Mouse (Mus musculus): ENCODE measurements around the gene Pramel5. TPM values are rescaled to one million over a fixed set of nuclear protein-coding genes. Genes with fewer than 3 reads are reported as not detected.
"Not testable (repeated sequence)": the region's sequence is repeated elsewhere in the genome, so short reads cannot be mapped to it uniquely, and the experiment has no call there.

Pramel5 gene
- not detected in 2 replicates for total RNA-seq (2012; rRNA removed)
- total RNA-seq (2014; rRNA removed), result not detected in 2 replicates
- polyA plus RNA-seq (2012; ENCODE audit: insufficient read length, low read depth), result not detected in 2 replicates

DNA sequence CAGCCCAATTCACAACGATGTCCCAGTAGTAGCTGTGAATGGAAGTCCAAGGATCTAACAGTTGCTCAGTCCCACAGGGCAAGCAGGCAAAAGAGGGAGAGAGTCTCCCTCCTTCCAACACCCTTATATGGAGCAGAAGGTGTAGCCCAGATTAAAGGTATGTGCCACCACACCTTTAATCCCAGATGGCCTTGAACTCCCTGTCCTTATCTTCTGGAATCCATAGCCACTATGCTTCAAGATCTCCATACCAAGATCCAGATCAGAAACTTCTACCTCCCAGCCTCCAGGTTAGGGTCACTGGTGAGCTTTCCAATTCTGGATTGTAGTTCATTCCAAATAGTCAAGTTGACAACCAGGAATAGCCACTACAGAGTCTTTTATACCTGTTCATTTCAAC lies at the start of gene Pramel5:
Gene Pramel5, minus strand, starts transcription at position 101 of the 400 bp plus-strand sequence.
- H3K79me2 ChIP-seq (replicated peaks; ENCODE audit: control insufficient read depth, extremely low read depth, insufficient read depth, poor library complexity, severe bottlenecking); H3K27me3 ChIP-seq (replicated peaks); H3K36me3 ChIP-seq (replicated peaks in 1 of 2; ENCODE audit: control insufficient read depth in 1 of 2, insufficient read depth in 1 of 2, low read length in 1 of 2); H3K4me3 ChIP-seq (replicated peaks in 1 of 3; ENCODE audit: low read depth in 2 of 3, low read length in 2 of 3, poor library complexity in 1 of 3); H3K4me2 ChIP-seq (ENCODE audit: insufficient read depth, low read depth, poor library complexity, severe bottlenecking); H3K27ac ChIP-seq (ENCODE audit: insufficient read depth, low read depth); H3K9me3 ChIP-seq (replicated peaks; ENCODE audit: low read length); DNase-seq (ENCODE audit: extremely low read depth); in situ Hi-C loops (cut with MboI; ENCODE audit: low pct_ligation_motif_present, low pct_unique_long_range_greater_than_20kb, low sequenced_read_pairs); dilution Hi-C loops (cut with MboI; ENCODE audit: extremely low pct_ligation_motif_present, extremely low pct_unique_long_range_greater_than_20kb, low sequenced_read_pairs); H3K9ac ChIP-seq (ENCODE audit: insufficient read depth, low read depth); H3K4me1 ChIP-seq (ENCODE audit: control insufficient read depth in 1 of 2, insufficient read depth in 2 of 2): not testable (repeated sequence)

DNA sequence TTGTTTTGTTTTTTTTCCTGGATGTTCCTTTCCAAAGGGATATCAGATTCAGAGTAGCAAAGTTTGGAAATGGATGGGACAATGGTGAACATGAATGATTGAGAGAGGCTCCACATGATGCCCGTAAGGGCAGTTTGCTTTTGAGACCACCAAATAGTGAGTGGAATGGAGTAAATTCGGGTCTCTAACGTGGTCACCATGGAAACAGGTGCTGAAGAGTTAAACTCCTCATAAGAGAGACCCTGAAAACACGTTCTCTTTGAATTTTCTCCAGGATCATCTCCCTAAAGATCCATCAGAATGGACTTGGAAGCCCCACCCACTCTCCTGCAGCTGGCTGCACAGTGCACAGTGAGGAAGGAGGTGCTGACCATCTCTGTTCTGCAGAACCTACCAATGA lies 49.7 kb upstream of the Pramel5 start, which contains the start of gene Gm13128:
Gene Gm13128, plus strand, starts transcription at position 301 of the 400 bp plus-strand sequence.
- H3K9ac ChIP-seq (ENCODE audit: insufficient read depth, low read depth); H3K4me3 ChIP-seq (replicated peaks in 1 of 3; ENCODE audit: low read depth in 2 of 3, low read length in 2 of 3, poor library complexity in 1 of 3); dilution Hi-C loops (cut with MboI; ENCODE audit: extremely low pct_ligation_motif_present, extremely low pct_unique_long_range_greater_than_20kb, low sequenced_read_pairs); H3K79me2 ChIP-seq (replicated peaks; ENCODE audit: control insufficient read depth, extremely low read depth, insufficient read depth, poor library complexity, severe bottlenecking); H3K4me2 ChIP-seq (ENCODE audit: insufficient read depth, low read depth, poor library complexity, severe bottlenecking); H3K27ac ChIP-seq (ENCODE audit: insufficient read depth, low read depth); in situ Hi-C loops (cut with MboI; ENCODE audit: low pct_ligation_motif_present, low pct_unique_long_range_greater_than_20kb, low sequenced_read_pairs); H3K36me3 ChIP-seq (replicated peaks in 1 of 2; ENCODE audit: control insufficient read depth in 1 of 2, insufficient read depth in 1 of 2, low read length in 1 of 2); DNase-seq (ENCODE audit: extremely low read depth); H3K9me3 ChIP-seq (replicated peaks; ENCODE audit: low read length); H3K27me3 ChIP-seq (replicated peaks); H3K4me1 ChIP-seq (ENCODE audit: control insufficient read depth in 1 of 2, insufficient read depth in 2 of 2): not testable (repeated sequence)

DNA sequence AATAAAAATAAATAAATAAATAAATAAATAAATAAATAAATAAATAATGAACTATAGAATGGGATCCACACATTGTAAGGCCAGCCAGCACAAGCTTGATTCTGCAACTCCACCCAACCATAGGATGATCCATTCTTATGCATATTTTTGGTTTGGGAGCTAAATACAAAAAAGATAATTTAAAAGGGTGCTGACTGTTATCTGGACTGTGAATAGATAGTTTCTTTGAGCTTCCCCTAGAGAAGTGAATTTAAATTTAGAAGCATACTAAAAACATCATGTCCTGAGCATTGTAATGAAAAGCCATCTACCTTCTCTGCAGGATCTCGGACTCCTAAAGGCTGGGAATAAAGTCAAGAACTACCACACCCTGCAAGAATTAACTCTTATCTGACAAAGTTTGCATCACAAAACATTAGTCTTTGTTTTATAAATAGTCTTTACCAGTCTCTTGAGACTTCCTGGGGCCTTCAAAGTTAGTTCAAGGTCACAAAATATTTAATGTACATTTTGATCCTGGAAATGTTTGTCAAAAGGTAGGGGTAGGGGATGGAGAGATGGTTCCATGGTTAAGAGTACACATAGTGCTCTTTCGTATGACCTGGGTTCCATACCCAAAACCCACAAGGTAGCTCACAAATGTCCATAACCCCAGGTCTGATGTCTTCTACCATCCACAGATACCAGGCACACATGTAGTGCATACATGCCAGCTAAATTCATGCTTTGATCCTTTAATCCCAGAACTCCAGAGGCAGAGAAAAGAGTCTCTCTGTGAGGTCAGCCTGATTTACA lies 32.6 kb upstream of the Pramel5 start:
- H3K4me3 ChIP-seq (replicated peaks in 1 of 3; ENCODE audit: low read depth in 2 of 3, low read length in 2 of 3, poor library complexity in 1 of 3); H3K9ac ChIP-seq (ENCODE audit: insufficient read depth, low read depth); H3K9me3 ChIP-seq (replicated peaks; ENCODE audit: low read length); H3K4me1 ChIP-seq (ENCODE audit: control insufficient read depth in 1 of 2, insufficient read depth in 2 of 2); H3K4me2 ChIP-seq (ENCODE audit: insufficient read depth, low read depth, poor library complexity, severe bottlenecking); in situ Hi-C loops (cut with MboI; ENCODE audit: low pct_ligation_motif_present, low pct_unique_long_range_greater_than_20kb, low sequenced_read_pairs); dilution Hi-C loops (cut with MboI; ENCODE audit: extremely low pct_ligation_motif_present, extremely low pct_unique_long_range_greater_than_20kb, low sequenced_read_pairs); H3K27me3 ChIP-seq (replicated peaks); H3K79me2 ChIP-seq (replicated peaks; ENCODE audit: control insufficient read depth, extremely low read depth, insufficient read depth, poor library complexity, severe bottlenecking); H3K36me3 ChIP-seq (replicated peaks in 1 of 2; ENCODE audit: control insufficient read depth in 1 of 2, insufficient read depth in 1 of 2, low read length in 1 of 2); DNase-seq (ENCODE audit: extremely low read depth); H3K27ac ChIP-seq (ENCODE audit: insufficient read depth, low read depth): not testable (repeated sequence)

DNA sequence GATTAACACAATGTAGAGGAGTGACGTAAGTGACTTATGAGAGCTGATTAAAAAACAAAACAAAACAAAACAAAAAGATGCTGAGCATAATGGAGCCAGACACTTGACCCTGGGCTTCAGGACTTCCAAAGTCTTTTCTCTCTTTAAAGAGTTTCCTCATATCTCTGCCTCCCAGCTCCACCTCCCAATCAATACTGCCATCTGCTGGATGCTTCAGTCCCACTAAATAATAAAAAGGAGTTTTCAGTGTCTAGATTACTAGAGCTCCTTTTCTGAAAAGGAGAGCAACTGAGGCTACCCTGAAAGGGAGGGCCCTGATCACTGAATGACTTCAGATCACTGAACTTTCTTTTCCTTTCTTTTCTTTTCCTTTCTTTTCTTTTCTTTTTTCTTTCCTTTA lies 19.1 kb upstream of the Pramel5 start:
- H3K4me2 ChIP-seq (ENCODE audit: insufficient read depth, low read depth, poor library complexity, severe bottlenecking); H3K9ac ChIP-seq (ENCODE audit: insufficient read depth, low read depth); H3K4me3 ChIP-seq (replicated peaks in 1 of 3; ENCODE audit: low read depth in 2 of 3, low read length in 2 of 3, poor library complexity in 1 of 3); H3K9me3 ChIP-seq (replicated peaks; ENCODE audit: low read length); DNase-seq (ENCODE audit: extremely low read depth); dilution Hi-C loops (cut with MboI; ENCODE audit: extremely low pct_ligation_motif_present, extremely low pct_unique_long_range_greater_than_20kb, low sequenced_read_pairs); H3K36me3 ChIP-seq (replicated peaks in 1 of 2; ENCODE audit: control insufficient read depth in 1 of 2, insufficient read depth in 1 of 2, low read length in 1 of 2); H3K79me2 ChIP-seq (replicated peaks; ENCODE audit: control insufficient read depth, extremely low read depth, insufficient read depth, poor library complexity, severe bottlenecking); H3K27me3 ChIP-seq (replicated peaks); H3K27ac ChIP-seq (ENCODE audit: insufficient read depth, low read depth); H3K4me1 ChIP-seq (ENCODE audit: control insufficient read depth in 1 of 2, insufficient read depth in 2 of 2); in situ Hi-C loops (cut with MboI; ENCODE audit: low pct_ligation_motif_present, low pct_unique_long_range_greater_than_20kb, low sequenced_read_pairs): not testable (repeated sequence)

DNA sequence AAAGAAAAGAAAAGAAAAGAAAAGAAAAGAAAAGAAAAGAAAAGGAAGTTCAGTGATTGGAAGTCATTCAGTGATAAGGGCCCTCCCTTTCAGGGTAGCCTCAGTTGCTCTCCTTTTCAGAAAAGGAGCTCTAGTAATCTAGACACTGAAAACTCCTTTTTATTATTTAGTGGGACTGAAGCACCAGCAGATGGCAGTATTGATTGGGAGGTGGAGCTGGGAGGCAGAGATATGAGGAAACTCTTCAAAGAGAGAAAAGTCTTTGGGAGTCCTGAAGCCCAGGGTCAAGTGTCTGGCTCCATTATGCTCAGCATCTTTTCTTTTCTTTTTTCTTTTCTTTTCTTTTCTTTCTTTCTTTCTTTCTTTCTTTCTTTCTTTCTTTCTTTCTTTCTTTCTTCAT lies 25.5 kb downstream of the Pramel5 start:
- H3K9me3 ChIP-seq (replicated peaks; ENCODE audit: low read length); in situ Hi-C loops (cut with MboI; ENCODE audit: low pct_ligation_motif_present, low pct_unique_long_range_greater_than_20kb, low sequenced_read_pairs); H3K4me3 ChIP-seq (replicated peaks in 1 of 3; ENCODE audit: low read depth in 2 of 3, low read length in 2 of 3, poor library complexity in 1 of 3); DNase-seq (ENCODE audit: extremely low read depth); H3K4me2 ChIP-seq (ENCODE audit: insufficient read depth, low read depth, poor library complexity, severe bottlenecking); H3K9ac ChIP-seq (ENCODE audit: insufficient read depth, low read depth); H3K4me1 ChIP-seq (ENCODE audit: control insufficient read depth in 1 of 2, insufficient read depth in 2 of 2); H3K36me3 ChIP-seq (replicated peaks in 1 of 2; ENCODE audit: control insufficient read depth in 1 of 2, insufficient read depth in 1 of 2, low read length in 1 of 2); H3K79me2 ChIP-seq (replicated peaks; ENCODE audit: control insufficient read depth, extremely low read depth, insufficient read depth, poor library complexity, severe bottlenecking); dilution Hi-C loops (cut with MboI; ENCODE audit: extremely low pct_ligation_motif_present, extremely low pct_unique_long_range_greater_than_20kb, low sequenced_read_pairs); H3K27me3 ChIP-seq (replicated peaks); H3K27ac ChIP-seq (ENCODE audit: insufficient read depth, low read depth): not testable (repeated sequence)
